Comparison of ENCODE assay signal across 9 mouse cellular contexts in genomic region chr4:149920886-149921285, GRCm38 (mm10). TPM values are rescaled to one million over a fixed set of nuclear protein-coding genes. Genes with fewer than 3 reads are reported as not detected.
DNase-seq lines count a peak whose midpoint lies in the region; ATAC-seq and TF ChIP-seq lines count a peak whose summit lies in the region.
"Had no signal": no experiment of that assay in that cellular context is flagged by ENCODE, and none has a peak within 500 bp of the region (broad histone marks: within the 10 kb centered on the region; RNA-seq: fewer than 3 reads in every experiment).

No protein-coding gene starts in this region.

- H3K27ac ChIP-seq in heart, adult 2 months, result peak overlapping the region; percentile 12; the same call in 1 of the 2 replicates
- H3K27ac ChIP-seq in limb, embryonic 12.5 days, result peak overlapping the region; percentile 92
- no peak overlapping the region for H3K27ac ChIP-seq in cerebellum, adult 2 months (ENCODE audit: insufficient read depth, low read length)
- H3K27ac ChIP-seq: liver, embryonic 14.5 days had no signal

- H3K79me2 ChIP-seq in heart, adult 2 months (replicated peaks; ENCODE audit: control insufficient read depth, insufficient read depth, low read length), result no peaks in the 10 kb centered on the region

- ATAC-seq in limb, embryonic 12.5 days (ENCODE audit: insufficient number of reproducible peaks, insufficient read depth, low FRiP score, low TSS enrichment, low read depth), result no peak
- ATAC-seq in erythroid progenitor cell, adult 5-6 weeks (replicated peaks; ENCODE audit: low FRiP score, poor library complexity, severe bottlenecking), result no peak

- H3K36me3 ChIP-seq in E14TG2a.4 (ENCODE audit: insufficient read depth, low read length), result peaks cover 5% of the 10 kb centered on the region; the same call in 1 of the 2 replicates
- no peaks in the 10 kb centered on the region for H3K36me3 ChIP-seq in heart, adult 2 months (ENCODE audit: control insufficient read depth, insufficient read depth, low read length)
- H3K36me3 ChIP-seq in limb, embryonic 12.5 days, result peaks cover 5% of the 10 kb centered on the region; the same call in 1 of the 2 replicates

- intact Hi-C loops in heart, adult 2 months (cut with DNase I), result no loop called here

- H3K4me1 ChIP-seq in E14TG2a.4 (replicated peaks; ENCODE audit: low read depth, low read length), result peaks cover 45% of the 10 kb centered on the region
- peaks cover 35% of the 10 kb centered on the region for H3K4me1 ChIP-seq in heart, adult 2 months (ENCODE audit: control insufficient read depth, insufficient read depth, low read length)
- H3K4me1 ChIP-seq in limb, embryonic 12.5 days (replicated peaks), result peaks cover 86% of the 10 kb centered on the region
- H3K4me1 ChIP-seq in cerebellum, adult 2 months (ENCODE audit: control insufficient read depth, insufficient read depth, low read length), result no peaks in the 10 kb centered on the region

- H3K4me2 ChIP-seq in limb, embryonic 12.5 days, result peak overlapping the region; percentile 23

- TF ChIP-seq POLR2A in heart, adult 2 months (IDR thresholded peaks at IDR 0.05; ENCODE audit: insufficient read depth, low read depth, low read length), result no peak
- no peak for TF ChIP-seq POLR2A in cerebellum, adult 2 months (IDR thresholded peaks at IDR 0.05; ENCODE audit: borderline replicate concordance, insufficient read depth, low read length)

- 34% methylated on average over 12 of the region's 12 CpGs for WGBS in heart, adult 2 months
- 29% methylated on average over 12 of the region's 12 CpGs for whole genome bisulfite sequencing in limb, embryonic 12.5 days
- WGBS in cerebellum, adult 2 months, result 50% methylated on average over 12 of the region's 12 CpGs

- no peaks in the 10 kb centered on the region for H3K9me3 ChIP-seq in E14TG2a.4 (ENCODE audit: low read length)
- H3K9me3 ChIP-seq in limb, embryonic 12.5 days, result peaks cover 3% of the 10 kb centered on the region

- peak; percentile 36 for DNase-seq in ES-CJ7 (ENCODE audit: low read depth, low spot score)
- DNase-seq in heart, adult 2 months, result peak; percentile 48 to 49
- DNase-seq in cerebellum, adult 2 months, result no peak
- DNase-seq in kidney, postnatal 36 days, result no peak
- DNase-seq: adrenal gland, postnatal 25 days had no signal

- peak overlapping the region; percentile 24; the same call in 1 of the 2 replicates for H3K9ac ChIP-seq in heart, adult 2 months (ENCODE audit: low read depth, low read length)
- H3K9ac ChIP-seq in limb, embryonic 12.5 days (replicated peaks), result 0 out of 2 replicates have a peak overlapping the region, but pooled peaks have one; percentile 12
- H3K9ac ChIP-seq: liver, embryonic 14.5 days had no signal

- 0 out of 2 replicates have a peak overlapping the region, but pooled peaks have one; percentile 23 for H3K4me3 ChIP-seq in E14TG2a.4 (replicated peaks; ENCODE audit: low read length)
- no peak overlapping the region for H3K4me3 ChIP-seq in heart, adult 2 months
- H3K4me3 ChIP-seq in limb, embryonic 12.5 days (replicated peaks), result no peak overlapping the region
- H3K4me3 ChIP-seq in cerebellum, adult 2 months (replicated peaks; ENCODE audit: insufficient read depth, low read depth, low read length), result no peak overlapping the region

- no peak for TF ChIP-seq CTCF in E14TG2a.4 (conservative IDR thresholded peaks at IDR 0.05; ENCODE audit: low read length)
- TF ChIP-seq CTCF in heart, adult 2 months (IDR thresholded peaks at IDR 0.05), result no peak
- no peak for TF ChIP-seq CTCF in cerebellum, adult 2 months (IDR thresholded peaks at IDR 0.05; ENCODE audit: borderline replicate concordance, insufficient read depth, low read depth, low read length)

- H3K27me3 ChIP-seq in E14TG2a.4 (ENCODE audit: insufficient read depth, low read length), result no peaks in the 10 kb centered on the region
- H3K27me3 ChIP-seq in heart, adult 2 months (ENCODE audit: control insufficient read depth, insufficient read depth, low read length), result no peaks in the 10 kb centered on the region
- H3K27me3 ChIP-seq in limb, embryonic 12.5 days, result no peaks in the 10 kb centered on the region
- no peaks in the 10 kb centered on the region for H3K27me3 ChIP-seq in cerebellum, adult 2 months (ENCODE audit: control insufficient read depth, insufficient read depth, low read length)

- no peak for TF ChIP-seq EP300 in heart, adult 2 months (IDR thresholded peaks at IDR 0.05; ENCODE audit: insufficient read depth, low read depth, low read length)

RNA-seq across cellular contexts. Expression of gene Spsb1, which starts 34.0 kb away (rescaled TPM):
- 10 to 100 TPM; 28.3 to 35.3 TPM for total RNA-seq in heart, adult 2 months (2021)
- polyA plus RNA-seq in heart, adult 2 months (2012; rRNA removed), result 32.2 and 38.7 TPM in 2 replicates
- 17.7 and 19.1 TPM in 2 replicates for polyA plus RNA-seq in limb, embryonic 12.5 days (2016; fragmentation: Nextera tagmentation; extraction: Ambion mirVana)
- 25.3 and 26.3 TPM in 2 replicates for polyA plus RNA-seq in cerebellum, adult 2 months (2012; rRNA removed)
- total RNA-seq in erythroid progenitor cell, adult 5-6 weeks (2015; ENCODE audit: low replicate concordance), result 0.72 TPM in 1 of 2 replicates, not detected in the other
- not detected in 2 replicates for total RNA-seq in erythroid progenitor cell, adult 5-6 weeks (2017; ENCODE audit: low replicate concordance)

Comparison
In these comparisons a context has a peak if more than half of its experiments do, and no peak if none do; other contexts are left out.
1. DNase-seq: peak in ES-CJ7 (single experiment) and heart, adult 2 months (2 of 2); none in cerebellum, adult 2 months (0 of 2) and kidney, postnatal 36 days (0 of 2).